Mouse (Mus musculus) mesoderm, embryonic 11.5 days (tissue): Measurements from ENCODE around the gene Sgsm1.

Experiments
- DNase-seq: peaks from one replicate; pipeline ENCODE4 v3.0.0-alpha.2; 2012; ENCODE audit warnings: low read depth, low spot score

Gene Sgsm1

DNA sequence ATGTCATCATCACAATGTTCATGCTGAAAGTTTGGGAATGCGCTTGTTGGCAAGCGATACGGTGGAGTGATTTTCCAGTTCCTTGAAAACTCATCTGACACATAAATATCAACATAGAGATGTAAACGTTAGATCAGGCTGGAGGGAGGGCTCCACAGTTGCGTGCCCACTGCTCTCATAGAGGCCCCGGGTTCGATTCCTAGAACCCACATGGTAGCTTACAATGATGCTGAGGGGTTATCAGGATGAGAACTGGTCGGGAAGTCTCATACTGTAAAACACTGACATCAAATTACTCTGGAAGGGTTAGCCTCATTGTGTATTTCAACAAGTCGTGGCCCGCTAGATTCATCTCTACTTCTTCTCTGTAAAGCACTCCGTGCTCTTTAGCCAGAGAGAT, 24.5 kb downstream of the Sgsm1 start:
- DNase-seq = no peak

DNA sequence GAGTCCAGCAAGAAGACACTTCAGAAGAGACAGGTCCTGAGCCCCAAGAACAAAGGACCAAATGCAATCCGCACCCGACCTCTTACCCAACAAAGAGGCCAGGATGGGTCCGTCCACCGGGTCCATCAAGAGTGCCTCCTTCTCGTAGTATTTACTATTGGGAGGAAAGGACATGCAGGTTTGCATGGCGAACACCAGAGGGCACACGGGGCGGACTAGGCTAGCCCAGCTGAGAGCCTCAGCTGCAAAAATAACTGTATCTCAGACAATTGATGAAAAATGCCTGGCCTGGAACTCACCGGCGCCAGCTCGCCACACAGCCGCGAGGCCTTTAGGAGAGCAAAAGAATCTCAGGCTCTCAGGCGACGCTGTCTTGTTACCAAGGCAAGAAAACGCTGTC, 25.0 kb downstream of the Sgsm1 start:
- DNase-seq = no peak

DNA sequence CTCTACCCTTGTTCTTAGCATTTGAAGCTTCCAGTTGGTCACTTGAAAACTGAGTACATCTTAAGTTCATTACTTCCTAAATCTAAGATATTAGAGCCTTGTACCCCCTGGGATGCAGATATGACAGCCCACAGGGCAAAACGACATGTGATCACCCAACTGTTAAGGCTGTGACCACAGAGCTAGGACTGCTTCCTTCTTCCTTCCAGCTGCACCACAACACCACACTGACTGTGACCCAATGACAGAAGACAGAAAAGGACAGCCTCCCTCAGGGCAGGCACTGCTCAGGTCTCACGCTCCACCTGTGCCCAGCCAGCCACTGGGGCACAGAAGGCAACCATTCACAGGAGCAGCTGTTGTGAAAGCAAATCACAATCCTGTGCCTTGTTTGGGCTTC, 26.9 kb downstream of the Sgsm1 start:
- DNase-seq = no peak

DNA sequence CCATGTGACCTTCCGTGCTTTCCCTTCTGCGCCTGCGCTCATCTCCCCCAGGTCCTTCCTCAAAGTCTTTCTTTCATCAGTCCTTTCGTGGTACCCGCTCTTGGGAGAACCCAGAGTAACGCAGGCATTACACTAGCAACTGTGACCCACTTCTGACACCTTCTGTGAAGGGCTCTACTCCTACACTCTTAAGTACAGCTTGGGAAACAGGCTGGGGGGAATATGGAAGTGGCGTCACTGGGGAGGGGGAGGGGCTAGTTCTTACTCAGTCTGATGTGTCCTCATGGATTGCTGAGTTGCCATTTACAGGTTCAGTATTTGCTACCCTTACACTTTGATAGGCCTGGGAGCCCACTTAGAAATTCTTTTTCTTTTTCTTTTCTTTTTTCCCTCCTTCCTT, 29.0 kb downstream of the Sgsm1 start:
- DNase-seq = no peak

DNA sequence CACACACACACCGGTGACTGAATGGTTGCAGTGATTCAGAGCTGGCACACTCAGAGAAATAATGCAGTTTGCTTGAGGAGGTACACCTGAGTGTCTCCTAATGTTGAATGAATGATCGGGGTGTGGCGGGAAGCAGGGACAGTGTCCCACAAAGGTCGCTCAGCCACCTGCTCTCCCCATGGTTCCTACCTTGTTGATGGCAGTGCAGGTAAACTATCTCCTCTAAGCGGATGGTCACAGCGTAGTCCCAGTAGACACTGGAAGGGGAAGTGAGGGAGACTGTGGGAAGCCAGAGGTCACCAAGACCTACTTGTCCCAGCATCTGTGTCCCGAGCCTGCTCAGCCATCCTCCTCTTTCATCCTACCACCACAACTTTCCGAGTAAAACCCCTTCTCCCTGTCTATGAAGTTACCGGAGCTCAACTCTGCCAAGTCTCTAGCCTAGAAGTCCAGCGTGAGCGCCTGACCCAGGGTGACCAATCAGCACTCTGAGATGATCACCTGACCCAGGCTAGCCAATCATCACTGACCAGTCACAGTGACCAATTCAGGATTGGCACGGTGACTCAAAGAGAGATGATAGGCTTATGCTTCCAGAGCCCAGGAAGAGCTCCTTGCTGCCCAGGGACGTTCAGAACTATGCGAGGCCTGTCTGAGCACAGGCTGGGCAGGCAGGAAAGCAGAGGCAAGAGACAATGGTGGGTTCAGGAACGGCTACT, 30.3 kb downstream of the Sgsm1 start:
- peak; percentile 89 for DNase-seq

DNA sequence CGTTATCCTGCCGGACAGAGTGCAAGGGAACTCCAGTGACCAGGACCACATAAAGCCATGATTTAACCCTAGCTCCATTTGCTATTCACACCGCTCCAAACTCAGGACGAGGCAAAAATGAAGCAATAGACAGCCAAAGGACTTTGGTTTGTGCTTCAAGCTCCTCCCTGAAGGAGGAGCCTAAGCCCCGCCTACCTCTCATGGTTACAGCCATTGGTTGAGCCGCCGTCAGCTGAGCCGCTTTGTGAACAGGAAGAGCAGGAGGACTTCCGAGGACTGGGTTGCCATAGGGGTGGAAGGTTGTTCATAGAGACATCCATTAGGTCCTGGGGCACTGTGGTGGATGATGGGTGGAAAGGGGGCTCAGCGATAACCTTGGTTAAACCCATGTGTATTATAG, 34.7 kb downstream of the Sgsm1 start:
- DNase-seq = no peak

DNA sequence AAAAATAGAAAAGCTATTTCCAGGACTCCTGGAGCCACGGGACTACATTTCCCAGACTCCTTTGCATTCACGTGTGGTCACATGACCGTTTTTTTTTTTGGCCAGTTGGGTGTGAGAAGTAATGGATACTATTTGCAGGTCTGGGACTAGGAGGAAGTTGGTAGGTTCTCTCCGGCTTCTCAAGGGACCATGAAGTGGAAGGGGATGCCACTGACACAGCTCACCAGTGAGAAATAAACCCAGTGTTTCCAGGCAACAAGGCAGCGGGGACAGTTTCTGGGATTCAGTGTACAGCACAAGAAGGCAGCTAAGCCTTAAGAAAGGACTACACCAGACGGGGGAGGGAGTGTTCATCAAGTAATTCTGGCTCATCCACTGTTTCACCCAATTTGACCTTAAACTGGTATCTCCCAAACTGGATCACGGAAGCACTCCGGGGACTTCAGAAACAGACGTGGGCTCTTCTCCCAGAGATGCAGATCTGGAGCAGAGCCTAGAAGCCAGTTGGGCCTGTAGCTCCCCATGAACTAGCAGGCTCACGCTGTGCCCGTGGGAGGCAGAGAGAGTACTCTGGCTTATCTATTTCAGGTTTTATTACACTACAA, 39.3 kb downstream of the Sgsm1 start:
- no peak for DNase-seq

DNA sequence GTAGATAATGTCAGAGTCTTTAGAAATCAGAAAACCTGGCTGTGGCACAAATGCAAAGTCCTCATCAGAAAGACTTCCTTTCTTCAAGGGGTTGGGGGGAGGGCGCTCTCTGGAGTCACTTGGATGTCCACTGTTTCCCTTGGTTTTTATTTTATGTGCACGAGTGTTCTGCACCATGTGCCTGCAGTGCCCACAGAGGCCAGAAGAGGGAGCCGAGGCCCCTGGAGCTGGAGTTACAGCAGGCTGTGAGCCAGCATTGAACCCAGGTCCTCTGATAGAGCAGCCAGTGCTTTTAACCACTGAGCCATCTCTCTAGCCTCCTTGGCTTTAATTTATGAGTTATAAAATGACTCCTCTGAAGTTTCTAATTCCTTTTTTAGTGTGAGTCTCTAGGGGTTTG, 40.5 kb downstream of the Sgsm1 start:
- no peak for DNase-seq

DNA sequence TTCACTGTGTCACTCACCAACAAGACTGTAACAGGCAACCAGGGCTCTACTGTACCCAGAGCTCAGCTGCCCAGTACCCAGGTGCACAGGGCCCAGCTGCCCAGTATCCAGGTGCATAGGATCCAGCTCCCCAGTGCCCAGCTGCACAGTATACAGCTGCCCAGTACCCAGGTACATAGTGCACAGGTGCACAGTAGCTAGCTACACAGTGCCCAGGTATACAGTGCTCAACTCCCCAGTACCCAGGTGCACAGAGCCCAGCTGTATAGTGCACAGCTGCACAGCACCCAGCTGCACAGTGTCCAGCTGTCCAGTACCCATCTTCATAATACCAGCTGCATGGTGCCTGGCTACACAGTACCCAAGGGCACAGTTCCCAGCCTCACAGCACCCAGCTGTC, 42.3 kb downstream of the Sgsm1 start:
- DNase-seq = no peak

DNA sequence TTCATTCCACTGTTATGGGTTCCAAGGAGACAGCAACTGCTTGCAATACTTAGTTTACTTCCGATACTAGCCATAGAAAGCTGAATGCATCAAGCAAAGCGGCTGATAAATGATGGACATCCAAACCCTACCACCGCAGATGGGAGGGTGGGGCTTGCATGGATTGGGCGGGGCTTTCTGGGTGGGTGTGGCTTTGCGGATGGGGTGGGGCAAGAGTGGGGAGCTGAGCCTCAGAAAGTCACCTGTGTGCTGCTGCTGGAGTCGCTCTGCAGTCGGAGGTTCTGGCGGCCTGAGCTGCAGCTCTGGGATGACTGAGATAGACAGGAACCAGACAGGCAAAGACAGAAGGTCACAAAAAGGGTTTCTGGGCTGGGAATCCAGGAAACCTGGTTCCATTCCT, 44.9 kb downstream of the Sgsm1 start:
- DNase-seq = no peak

DNA sequence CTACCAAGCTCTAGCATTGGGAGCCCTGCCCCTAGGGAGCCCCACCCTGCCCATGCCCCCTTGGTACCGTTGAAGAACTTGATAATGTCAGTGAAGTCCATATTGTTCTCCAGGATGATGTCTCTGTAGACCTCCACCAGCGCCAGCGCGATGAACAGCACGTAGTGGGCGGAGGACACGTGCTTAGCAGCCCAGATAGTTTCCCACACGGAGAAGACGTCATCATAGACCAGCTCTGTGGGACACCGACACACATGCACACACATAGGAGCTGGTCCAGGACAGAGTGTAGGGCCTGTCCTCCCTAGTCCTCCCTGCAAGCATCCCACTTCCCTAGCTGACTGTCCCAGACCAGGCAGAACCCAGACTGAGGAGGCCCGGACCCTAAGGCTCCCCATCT, 59.8 kb downstream of the Sgsm1 start:
- DNase-seq = no peak

DNA sequence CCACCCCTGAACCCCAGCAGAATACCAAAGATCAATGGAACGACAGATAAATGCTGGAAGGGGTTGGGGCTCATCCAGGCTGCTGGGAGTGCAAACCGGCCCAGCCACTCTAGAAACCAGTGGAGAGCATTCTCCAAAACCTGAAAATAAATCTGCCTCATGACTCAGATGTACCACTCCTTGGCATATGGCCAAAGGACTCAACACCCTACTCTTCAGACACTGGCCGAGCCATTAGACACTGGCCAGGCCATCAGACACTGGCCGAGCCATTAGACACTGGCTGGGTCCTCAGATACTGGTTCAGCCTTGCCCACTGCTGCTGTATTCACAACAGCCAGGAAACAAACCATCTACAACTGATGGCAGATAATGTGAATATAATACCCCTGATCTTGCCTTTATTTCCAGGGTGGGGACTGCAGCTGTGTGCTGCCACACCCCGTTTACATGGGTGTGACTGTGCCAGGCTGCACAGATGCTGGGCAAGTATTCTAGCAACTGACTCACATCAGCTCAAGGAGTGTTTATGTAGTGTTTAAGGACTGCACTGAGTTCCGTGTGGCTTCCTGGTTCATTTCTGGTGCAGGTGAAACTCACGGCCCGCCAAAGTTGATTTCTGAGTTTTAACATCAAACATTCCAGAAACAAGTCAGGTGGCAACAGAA, 61.2 kb downstream of the Sgsm1 start:
- DNase-seq = no peak

DNA sequence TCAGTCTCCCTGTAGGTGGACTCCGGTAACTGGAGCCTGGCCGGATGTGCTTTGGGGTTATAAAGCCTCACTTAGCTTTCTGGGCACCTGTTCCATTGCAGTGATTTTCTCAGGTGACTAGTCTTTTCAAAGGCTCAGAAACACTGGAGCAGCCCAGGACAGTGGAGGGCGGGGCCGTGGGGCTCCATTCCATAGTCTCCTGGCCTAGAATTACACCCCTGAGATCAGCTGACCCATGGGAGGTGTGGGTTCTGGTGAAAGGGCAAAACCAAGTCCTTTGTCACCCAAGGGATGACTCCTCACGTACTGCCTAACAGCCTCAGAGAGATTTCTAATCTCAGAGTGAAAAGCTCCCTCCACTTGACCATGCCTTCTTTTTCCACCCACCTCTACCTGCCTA, 80.4 kb downstream of the Sgsm1 start:
- no peak for DNase-seq

DNA sequence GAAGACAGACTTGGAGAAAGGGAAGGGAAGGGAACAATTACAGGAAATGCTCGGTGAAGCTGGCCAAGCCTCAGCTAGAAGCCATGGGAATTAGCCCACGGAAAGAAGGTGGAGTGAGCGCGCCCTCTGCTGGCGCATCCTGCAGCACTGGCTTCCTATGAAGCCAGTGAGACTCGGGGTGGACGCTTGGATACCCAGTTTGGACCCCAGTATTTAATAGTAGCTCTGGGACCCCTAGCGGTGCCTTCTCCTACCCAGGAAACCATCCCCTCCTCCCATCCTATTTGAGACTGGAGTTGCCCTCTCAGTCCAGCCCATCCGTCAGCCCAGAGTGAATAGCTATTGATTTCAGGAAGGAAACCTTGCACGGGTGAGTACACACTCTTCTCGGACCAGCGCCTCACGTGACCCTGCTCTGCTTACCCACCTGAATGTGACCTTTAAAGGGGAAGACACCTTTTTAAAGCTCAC, 83.9 kb downstream of the Sgsm1 start, which contains the start of gene Tmem211:
Gene Tmem211 (plus strand): TSS at position 278 of the 471 bp plus-strand sequence.
- DNase-seq = peak; percentile 94

DNA sequence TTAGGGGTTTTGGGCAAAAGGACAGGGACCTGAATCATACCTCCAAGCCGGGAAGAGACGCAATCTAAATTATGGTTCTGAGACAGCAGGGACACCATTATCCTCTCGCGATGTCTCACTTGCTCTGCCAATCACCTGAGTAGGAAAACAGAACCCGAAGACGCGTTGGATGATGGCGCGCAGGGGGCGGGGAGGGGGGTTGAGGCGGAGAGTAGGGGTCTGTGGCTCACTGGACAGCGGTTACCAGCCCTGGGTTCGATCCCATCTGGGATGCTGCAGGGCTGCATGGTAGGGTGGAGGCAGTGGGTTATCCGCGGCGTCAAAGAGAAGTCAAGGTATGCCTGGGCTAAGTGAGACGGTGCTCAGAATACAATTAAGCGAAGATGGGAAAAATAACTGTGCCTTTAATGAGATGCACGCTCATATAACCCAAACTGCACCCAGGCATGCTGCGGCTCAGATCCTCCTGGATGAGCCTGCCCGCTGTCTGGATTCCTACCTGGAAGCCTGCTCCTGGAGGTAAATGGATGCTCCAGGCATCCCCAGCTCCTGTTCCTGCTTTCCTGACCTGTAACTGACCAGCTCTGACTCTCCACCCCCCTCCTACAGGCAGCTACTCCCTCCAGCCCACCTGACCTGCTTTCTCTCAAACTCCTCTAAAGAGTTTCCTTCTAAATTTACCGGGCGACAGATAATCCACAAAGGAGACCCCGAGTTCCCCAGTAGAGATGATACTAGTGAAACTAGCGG, 84.7 kb downstream of the Sgsm1 start:
- DNase-seq = peak; percentile 49

DNA sequence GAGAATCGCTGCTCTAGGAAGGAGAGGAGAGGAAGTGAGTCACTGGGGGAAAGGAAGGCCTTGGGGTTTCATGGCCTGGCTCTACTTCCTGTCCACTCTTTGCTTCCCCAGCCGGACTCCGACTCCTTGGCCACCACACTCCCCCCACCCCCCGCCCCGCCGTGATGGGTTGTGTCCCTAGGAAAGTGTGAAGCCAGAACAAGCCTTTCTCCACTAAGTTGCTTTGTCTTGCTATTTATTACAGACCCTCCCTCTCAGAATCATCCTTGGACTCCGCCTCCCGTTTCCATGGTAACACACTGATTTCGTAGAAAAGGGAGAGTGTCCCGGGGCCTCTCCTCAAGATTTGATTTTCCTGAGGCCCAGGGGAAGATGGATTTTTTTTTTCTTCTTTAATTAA, 85.3 kb downstream of the Sgsm1 start:
- DNase-seq = peak; percentile 73

DNA sequence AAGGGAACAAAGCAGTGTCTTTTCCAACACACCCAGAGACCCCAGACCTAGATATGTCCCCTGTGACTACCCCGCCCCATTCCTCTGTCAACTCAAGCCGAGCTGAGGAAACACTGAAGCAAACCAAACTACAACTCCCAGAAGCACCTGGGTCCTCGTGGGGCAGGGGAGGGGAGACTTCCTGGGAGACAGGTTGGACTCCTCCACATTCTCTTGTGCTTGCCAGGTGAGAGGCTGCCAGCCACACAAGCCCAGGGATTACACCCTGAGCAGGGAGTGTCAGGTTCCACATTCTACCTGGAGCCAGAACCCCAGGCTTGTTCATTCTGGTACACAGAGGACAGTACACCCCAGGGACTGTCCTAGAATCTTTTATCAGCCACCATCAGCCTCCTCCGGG, 86.7 kb downstream of the Sgsm1 start:
- no peak for DNase-seq

DNA sequence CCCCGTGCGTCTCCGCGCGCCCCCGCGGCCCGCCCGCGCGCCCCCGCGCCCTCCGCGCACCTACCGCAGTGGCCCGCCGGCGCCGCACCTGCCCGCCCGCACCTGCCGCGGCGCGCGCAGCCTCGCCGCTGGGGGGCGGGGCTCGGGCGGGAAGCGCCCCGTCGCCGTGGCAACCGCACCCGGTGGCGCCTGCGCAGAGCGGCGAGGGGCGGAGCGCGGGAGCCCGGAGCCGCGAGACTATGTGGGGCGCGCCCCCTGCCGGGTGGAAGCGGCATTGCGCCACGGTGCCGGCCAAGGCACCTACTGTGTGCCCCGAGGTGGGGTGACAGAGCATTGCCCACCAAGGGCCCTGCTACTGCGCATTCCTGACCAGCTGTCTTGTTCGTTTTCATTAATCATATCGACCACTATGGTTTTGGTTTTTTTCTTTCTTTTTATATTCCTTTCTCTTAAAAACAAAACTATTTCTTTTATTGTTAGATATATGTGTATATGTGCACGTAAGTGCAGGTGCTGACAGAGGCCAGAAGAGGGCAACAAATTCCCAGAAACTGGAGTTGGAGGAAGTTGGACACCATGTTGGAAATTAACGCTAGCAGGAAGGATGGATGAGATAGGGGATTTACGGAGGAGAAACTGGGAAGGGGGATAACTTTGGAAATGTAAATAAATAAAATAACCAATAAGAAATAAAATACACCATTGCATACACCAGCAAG, 89.3 kb downstream of the Sgsm1 start, which contains the start of gene 2900026A02Rik:
Gene 2900026A02Rik (minus strand): TSS at position 90 of the 719 bp plus-strand sequence.
- DNase-seq = peak; percentile 75

DNA sequence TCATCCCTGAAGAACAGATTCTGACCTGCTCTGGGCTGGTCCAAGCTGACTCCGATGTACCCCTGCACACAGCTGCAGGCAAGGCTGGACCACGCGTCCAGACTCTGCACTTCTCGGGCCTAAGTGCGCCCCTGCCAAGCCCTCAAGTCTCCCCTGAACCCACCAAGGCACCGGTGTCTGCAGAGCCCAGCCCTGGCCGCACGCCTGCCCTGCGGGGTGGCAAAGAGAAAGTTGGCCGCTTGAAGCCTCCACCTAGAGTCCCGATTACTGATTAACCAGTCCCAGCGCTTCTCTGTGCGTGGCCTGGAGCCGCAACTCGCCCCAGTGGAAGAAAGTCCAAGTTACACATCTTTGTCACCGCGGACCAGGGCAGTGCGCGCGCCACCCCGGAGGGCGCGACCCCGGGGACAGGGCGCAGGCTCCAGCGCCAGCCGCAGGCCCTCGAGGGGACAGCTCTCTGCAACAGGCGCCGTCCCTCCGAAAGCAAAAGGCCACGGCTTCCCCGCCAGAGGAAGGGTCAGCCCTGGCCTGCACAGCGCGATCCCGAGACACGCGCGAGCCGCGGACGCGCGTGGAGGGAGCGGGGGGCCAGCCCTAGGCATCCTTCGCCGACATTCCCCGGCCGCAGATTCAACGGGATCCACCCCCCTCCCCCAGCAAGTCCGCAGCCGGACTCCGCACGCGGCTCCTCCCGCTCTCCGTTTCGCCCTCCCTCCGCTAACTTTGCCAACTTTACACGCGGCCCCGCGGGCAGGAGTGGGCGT, 90.0 kb downstream of the Sgsm1 start:
- DNase-seq = no peak

DNA sequence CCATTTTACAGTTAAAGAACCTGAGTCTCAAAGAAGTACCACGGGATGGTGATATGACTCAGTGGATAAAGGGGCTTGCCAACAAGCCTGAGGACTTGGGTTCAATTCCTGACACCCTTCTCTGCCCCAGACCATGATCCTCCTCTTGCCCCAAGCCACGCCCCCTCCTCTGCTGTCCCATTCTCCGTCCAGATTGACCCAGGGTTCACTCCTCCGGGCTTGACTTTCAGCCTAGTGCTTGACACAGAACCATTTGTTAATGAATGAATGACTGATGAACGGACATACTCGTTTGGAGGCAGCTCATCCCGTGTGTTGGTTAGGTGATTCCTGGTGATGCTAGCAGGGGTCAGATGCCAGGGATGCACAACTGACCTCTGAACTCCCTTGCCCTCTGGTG, 90.7 kb downstream of the Sgsm1 start:
- no peak for DNase-seq

DNA sequence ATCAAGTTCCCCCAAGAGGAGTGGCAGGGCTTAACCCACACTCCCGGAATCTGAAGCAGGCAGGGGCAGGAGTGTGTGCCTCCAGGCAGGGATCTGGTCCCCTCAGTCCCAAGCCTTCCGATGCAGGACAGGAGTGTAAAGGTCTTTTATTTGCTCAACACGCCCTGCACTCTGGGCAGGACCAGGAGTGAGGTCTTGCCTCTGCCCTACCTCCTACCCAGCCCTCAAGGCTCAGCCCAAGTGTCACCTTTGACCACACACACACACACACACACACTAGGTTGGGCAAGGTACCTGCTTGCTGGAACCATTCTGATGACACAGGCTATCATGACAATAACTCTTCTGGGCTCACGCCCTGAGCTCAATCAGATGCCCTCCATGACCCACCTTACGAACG, 91.1 kb downstream of the Sgsm1 start:
- DNase-seq = no peak
